Mouse (Mus musculus): ENCODE results near the gene Isyna1. TPM values are rescaled to one million over a fixed set of nuclear protein-coding genes. Genes with fewer than 3 reads are reported as not detected.

The Isyna1 gene
- total and polyA plus RNA-seq, 3 experiments = 84.1 to 189 TPM; not detected in 1

- peaks cover 7% of the 10 kb centered on the region for H3K79me2 ChIP-seq (ENCODE audit: control insufficient read depth, insufficient read depth, low read length, poor library complexity)
- H3K9me3 ChIP-seq (replicated peaks; ENCODE audit: insufficient read depth, low read length) = no peaks in the 10 kb centered on the region
- no peak overlapping the region for H3K9ac ChIP-seq (ENCODE audit: control insufficient read depth, low read depth, low read length, poor library complexity, severe bottlenecking)
- H3K27me3 ChIP-seq (ENCODE audit: control insufficient read depth in 1 of 2, insufficient read depth in 2 of 2, low read length in 2 of 2) = no peaks in the 10 kb centered on the region
- TF ChIP-seq MYC (IDR thresholded peaks at IDR 0.05; ENCODE audit: low read depth, low read length) = no peak
- peak; percentile 56 for TF ChIP-seq POLR2AphosphoS2 (IDR thresholded peaks at IDR 0.05; ENCODE audit: low read length)
- no peak for TF ChIP-seq MYB (IDR thresholded peaks at IDR 0.05; ENCODE audit: low read depth, low read length)
- no peak; a peak in 1 of 6 replicates for TF ChIP-seq CTCF (IDR thresholded peaks at IDR 0.05 in 2 of 3, conservative IDR thresholded peaks at IDR 0.05 in 1 of 3; ENCODE audit: control insufficient read depth in 1 of 3, insufficient read depth in 1 of 3, low read depth in 2 of 3, low read length in 3 of 3, poor library complexity in 1 of 3, severe bottlenecking in 1 of 3)
- no peak for TF ChIP-seq ZNF384 (IDR thresholded peaks at IDR 0.05; ENCODE audit: low read depth, low read length)
- no peak for TF ChIP-seq TBP (IDR thresholded peaks at IDR 0.05; ENCODE audit: low read depth, low read length)
- no peak for TF ChIP-seq GABPA (IDR thresholded peaks at IDR 0.05; ENCODE audit: low read depth, low read length)
- no peak for TF ChIP-seq MAX (IDR thresholded peaks at IDR 0.05; ENCODE audit: low read length)
- no peak for TF ChIP-seq NRF1 (IDR thresholded peaks at IDR 0.05; ENCODE audit: insufficient read depth, low read depth, low read length, poor library complexity, severe bottlenecking)
- no peaks in the 10 kb centered on the region; a peak in 1 of 4 replicates for H3K36me3 ChIP-seq (ENCODE audit: control insufficient read depth in 1 of 2, insufficient read depth in 2 of 2, low read length in 2 of 2)
- no peak overlapping the region for H3K4me3 ChIP-seq (ENCODE audit: control insufficient read depth in 1 of 2, insufficient read depth in 1 of 2, low read depth in 2 of 2, low read length in 2 of 2)
- H3K27ac ChIP-seq (ENCODE audit: control insufficient read depth, low read depth, low read length) = no peak overlapping the region
- peaks cover 3 to 11% of the 10 kb centered on the region in 2 experiments; a peak in 3 of 4 replicates for H3K4me1 ChIP-seq (ENCODE audit: control insufficient read depth in 1 of 2, insufficient read depth in 2 of 2, low read length in 2 of 2)
- no peak for DNase-seq (ENCODE audit: low read depth, low spot score)
Measured at GRCm38 (mm10) chr8:70596775-70597416, 2.7 kb downstream of the Isyna1 start.

- H3K9ac ChIP-seq (ENCODE audit: control insufficient read depth, low read depth, low read length, poor library complexity, severe bottlenecking) = no peak overlapping the region
- no peaks in the 10 kb centered on the region for H3K9me3 ChIP-seq (replicated peaks; ENCODE audit: insufficient read depth, low read length)
- TF ChIP-seq TAL1 (IDR thresholded peaks at IDR 0.05; ENCODE audit: low read length) = no peak
- no peak for TF ChIP-seq CHD1 (IDR thresholded peaks at IDR 0.05; ENCODE audit: low read depth, low read length)
- TF ChIP-seq ETS1 (IDR thresholded peaks at IDR 0.05; ENCODE audit: low read depth, low read length) = no peak
- no peak for TF ChIP-seq UBTF (IDR thresholded peaks at IDR 0.05; ENCODE audit: borderline replicate concordance, insufficient read depth, low read depth, low read length)
- TF ChIP-seq SMC3 (IDR thresholded peaks at IDR 0.05; ENCODE audit: low read depth, low read length) = no peak
- TF ChIP-seq ZMIZ1 (IDR thresholded peaks at IDR 0.05; ENCODE audit: low read depth, low read length) = no peak
- TF ChIP-seq RCOR1 (IDR thresholded peaks at IDR 0.05; ENCODE audit: low read depth, low read length) = no peak
- no peak for TF ChIP-seq POLR2A (IDR thresholded peaks at IDR 0.05; ENCODE audit: control insufficient read depth in 1 of 2, insufficient read depth in 1 of 2, low read depth in 1 of 2, low read length in 2 of 2, poor library complexity in 1 of 2)
- no peak for TF ChIP-seq KAT2A (conservative IDR thresholded peaks at IDR 0.05; ENCODE audit: low read depth, low read length)
- no peak for TF ChIP-seq EP300 (IDR thresholded peaks at IDR 0.05; ENCODE audit: low read depth in 1 of 2, low read length in 2 of 2)
- H3K4me3 ChIP-seq (ENCODE audit: control insufficient read depth in 1 of 2, insufficient read depth in 1 of 2, low read depth in 2 of 2, low read length in 2 of 2) = no peak overlapping the region
- peaks cover 7% of the 10 kb centered on the region for H3K79me2 ChIP-seq (ENCODE audit: control insufficient read depth, insufficient read depth, low read length, poor library complexity)
- no peaks in the 10 kb centered on the region for H3K27me3 ChIP-seq (ENCODE audit: control insufficient read depth in 1 of 2, insufficient read depth in 2 of 2, low read length in 2 of 2)
- H3K4me1 ChIP-seq (ENCODE audit: control insufficient read depth in 1 of 2, insufficient read depth in 2 of 2, low read length in 2 of 2) = peaks cover 3 to 11% of the 10 kb centered on the region in 2 experiments; a peak in 3 of 4 replicates
- H3K27ac ChIP-seq (ENCODE audit: control insufficient read depth, low read depth, low read length) = no peak overlapping the region
- no peaks in the 10 kb centered on the region; a peak in 1 of 4 replicates for H3K36me3 ChIP-seq (ENCODE audit: control insufficient read depth in 1 of 2, insufficient read depth in 2 of 2, low read length in 2 of 2)
- no peak for DNase-seq (ENCODE audit: low read depth, low spot score)
Measured at GRCm38 (mm10) chr8:70597417-70598272, 3.5 kb downstream of the Isyna1 start.

Data from MEL (cell line).